Mouse (Mus musculus): ENCODE measurements at regions not wholly inside any gene's neighbourhood (a gene's known extent, or its start where the extent isn't known, plus 50 kb on each side); places are given as distances from the start of the nearest gene placed in this dataset.
A peak's percentile ranks its signal among the peaks of the same experiment; 100 is the strongest.

GRCm38 (mm10) chr4:106121306-106121705 is 194.7 kb upstream of the Usp24 start:
- DNase-seq = no peak

- no peak for DNase-seq
Measured at GRCm38 (mm10) chr4:106123038-106123654, 192.9 kb upstream of the Usp24 start.

- no peak for DNase-seq
Measured at GRCm38 (mm10) chr4:106127199-106127598, 188.8 kb upstream of the Usp24 start.

GRCm38 (mm10) chr4:106127641-106128040 is 188.4 kb upstream of the Usp24 start:
- DNase-seq = peak in 1 of 2 experiments; percentile 6

GRCm38 (mm10) chr4:106129327-106129726 is 186.7 kb upstream of the Usp24 start:
- DNase-seq = no peak

GRCm38 (mm10) chr4:106129803-106130202 is 186.2 kb upstream of the Usp24 start:
- no peak for DNase-seq

- DNase-seq = no peak
Measured at GRCm38 (mm10) chr4:106133746-106134730, 182.0 kb upstream of the Usp24 start.

- no peak for DNase-seq
Measured at GRCm38 (mm10) chr4:106142741-106143140, 173.3 kb upstream of the Usp24 start.

GRCm38 (mm10) chr4:106144351-106145116 is 171.5 kb upstream of the Usp24 start:
- DNase-seq = no peak

GRCm38 (mm10) chr4:106146919-106147460 is 169.0 kb upstream of the Usp24 start:
- no peak for DNase-seq

GRCm38 (mm10) chr4:106148866-106149265 is 167.1 kb upstream of the Usp24 start:
- no peak for DNase-seq

GRCm38 (mm10) chr4:106149471-106150048 is 166.5 kb upstream of the Usp24 start:
- no peak for DNase-seq

- DNase-seq = no peak
Measured at GRCm38 (mm10) chr4:106150775-106151174, 165.2 kb upstream of the Usp24 start.

- DNase-seq = no peak
Measured at GRCm38 (mm10) chr4:106157451-106158179, 158.4 kb upstream of the Usp24 start.

- no peak for DNase-seq
Measured at GRCm38 (mm10) chr4:106161592-106161991, 154.4 kb upstream of the Usp24 start.

GRCm38 (mm10) chr4:106162551-106162950 is 153.5 kb upstream of the Usp24 start:
- DNase-seq = no peak

- DNase-seq = no peak
Measured at GRCm38 (mm10) chr4:106163220-106163619, 152.8 kb upstream of the Usp24 start.

GRCm38 (mm10) chr4:106167716-106168115 is 148.3 kb upstream of the Usp24 start:
- no peak for DNase-seq

- no peak for DNase-seq
Measured at GRCm38 (mm10) chr4:106168741-106169140, 147.3 kb upstream of the Usp24 start.

GRCm38 (mm10) chr4:106169466-106169865 is 146.5 kb upstream of the Usp24 start:
- DNase-seq = no peak

- DNase-seq = no peak
Measured at GRCm38 (mm10) chr4:106170731-106171130, 145.3 kb upstream of the Usp24 start.

GRCm38 (mm10) chr4:106175352-106175751 is 140.7 kb upstream of the Usp24 start:
- no peak for DNase-seq

Measured in thymus, postnatal 36 days (tissue).